Mouse (Mus musculus) cerebellum, adult 18-20 months (tissue): ENCODE results near the gene 1700028J19Rik.
"Not testable (repeated sequence)": the region's sequence is repeated elsewhere in the genome, so short reads cannot be mapped to it uniquely, and the experiment has no call there.

Source experiments
- DNase-seq, 2 experiments: peaks; one replicate each; pipeline ENCODE4 v3.0.0; 2021

The 1700028J19Rik gene

DNA sequence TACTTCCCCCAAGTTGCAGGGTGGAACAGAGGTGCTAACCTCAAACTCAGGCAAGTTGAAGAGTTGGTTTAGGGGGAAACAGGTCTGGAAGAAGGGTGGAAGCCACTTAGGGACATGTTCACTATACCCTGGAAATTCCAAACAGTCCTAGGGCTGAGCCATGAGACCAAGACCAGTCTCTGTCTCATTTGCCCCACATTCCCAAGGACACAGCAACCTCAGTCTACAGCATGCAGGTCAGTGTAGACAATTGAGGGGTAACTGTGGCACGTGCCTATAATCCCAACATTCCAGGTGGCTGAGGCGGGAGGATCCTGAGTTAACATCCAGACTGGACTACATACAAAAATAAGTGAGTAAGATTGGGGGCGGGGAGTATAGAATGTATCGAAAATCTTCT lies 2.8 kb upstream of the 1700028J19Rik start:
- DNase-seq = no peak

DNA sequence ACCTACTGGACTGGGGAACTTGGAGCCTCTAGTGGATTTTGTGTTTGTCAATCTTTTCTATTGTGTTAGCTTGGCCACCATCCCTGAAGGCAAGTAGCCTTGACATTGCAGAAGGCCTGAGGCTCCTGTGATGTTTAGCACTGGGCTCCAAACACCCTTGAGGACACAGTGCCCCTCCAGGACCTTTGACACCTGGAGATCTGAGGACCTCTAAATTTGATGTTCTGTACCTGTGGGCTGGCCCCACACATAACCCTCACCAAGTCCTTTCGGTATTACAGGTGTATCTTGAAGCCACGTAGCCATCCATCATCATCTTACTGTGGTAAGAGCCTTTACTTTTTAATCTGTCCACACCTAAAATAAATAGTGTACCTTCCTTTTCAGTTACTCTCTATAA lies 1.5 kb upstream of the 1700028J19Rik start:
- DNase-seq = no peak

DNA sequence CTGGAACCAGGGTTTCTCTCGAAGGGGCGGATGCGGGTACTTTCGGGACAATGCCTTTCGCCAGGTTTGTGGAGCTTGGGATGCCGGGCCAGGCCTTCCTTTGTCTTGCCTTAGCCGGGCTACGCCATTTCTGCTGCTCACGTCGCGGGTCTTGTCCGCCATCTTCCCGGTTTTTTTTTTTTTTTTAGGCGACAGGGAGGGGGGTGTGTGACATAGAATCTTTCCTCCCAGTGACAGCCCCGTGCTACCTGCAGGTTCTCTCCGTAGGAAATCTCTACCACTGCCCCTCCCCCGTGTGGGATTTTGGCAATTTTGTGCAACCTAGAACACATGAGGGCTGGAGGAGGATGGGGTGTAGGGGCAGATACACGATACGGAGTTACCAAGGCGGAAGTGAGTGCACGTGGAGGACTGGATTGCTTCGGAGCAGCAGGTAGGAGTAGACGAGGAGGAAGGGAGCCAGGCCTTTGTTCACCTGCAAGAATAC lies 532 bp upstream of the 1700028J19Rik start:
- DNase-seq = peak in 1 of 2 experiments; percentile 48

DNA sequence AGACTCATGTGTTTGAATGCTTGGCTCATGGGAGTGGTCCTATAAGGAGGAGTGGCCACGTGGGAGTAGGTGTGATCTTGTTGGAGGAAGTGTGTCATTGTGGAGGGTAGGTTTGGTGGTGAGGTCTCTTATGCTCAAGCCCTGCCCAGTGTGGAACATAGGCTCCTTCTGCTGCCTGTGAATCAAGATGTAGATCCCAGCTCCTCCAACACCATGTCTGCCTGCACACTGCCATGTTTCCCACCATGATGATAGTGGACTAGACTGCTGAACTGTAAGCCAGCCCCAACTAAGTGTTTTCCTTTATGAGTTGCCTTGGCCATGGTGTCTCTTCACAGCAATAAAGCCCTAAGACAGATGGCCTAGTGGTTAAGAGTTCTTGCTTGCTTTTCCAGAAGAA lies 2.4 kb downstream of the 1700028J19Rik start:
- no peak for DNase-seq

DNA sequence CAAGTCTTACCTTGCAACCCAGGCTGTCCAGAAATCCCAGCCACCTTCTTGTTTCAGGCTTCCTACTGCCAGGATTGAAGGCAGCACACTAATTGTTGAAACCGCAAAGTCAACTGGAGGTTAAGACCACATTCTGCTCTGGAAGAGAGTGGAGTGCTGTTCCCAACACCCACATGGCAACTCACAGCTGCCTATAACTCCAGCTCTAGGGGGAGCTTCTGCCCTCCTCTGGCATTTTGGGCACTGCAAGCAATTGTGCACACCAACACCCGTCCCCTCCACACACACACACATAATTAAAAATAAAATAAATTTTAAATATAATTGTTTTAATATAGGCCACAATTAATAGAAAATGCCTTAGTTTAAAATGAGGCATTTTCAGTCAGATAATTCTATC lies 5.3 kb downstream of the 1700028J19Rik start:
- DNase-seq = no peak

DNA sequence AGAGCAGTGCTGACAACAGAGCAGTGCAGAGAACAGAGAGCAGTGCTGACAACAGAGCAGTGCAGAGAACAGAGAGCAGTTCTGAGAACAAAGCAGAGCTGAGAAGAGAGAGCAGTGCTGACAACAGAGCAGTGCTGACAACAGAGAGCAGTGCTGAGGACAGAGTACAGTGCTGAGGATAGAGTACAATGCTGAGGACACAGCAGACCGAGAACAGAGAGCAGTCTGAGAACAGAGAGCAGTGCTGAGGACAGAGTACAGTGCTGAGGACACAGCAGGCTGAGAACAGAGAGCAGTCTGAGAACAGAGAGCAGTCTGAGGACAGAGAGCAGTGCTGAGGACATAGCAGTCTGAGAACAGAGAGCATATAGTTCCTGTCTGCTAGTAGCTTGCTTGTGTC lies 5.8 kb downstream of the 1700028J19Rik start:
- no peak for DNase-seq

DNA sequence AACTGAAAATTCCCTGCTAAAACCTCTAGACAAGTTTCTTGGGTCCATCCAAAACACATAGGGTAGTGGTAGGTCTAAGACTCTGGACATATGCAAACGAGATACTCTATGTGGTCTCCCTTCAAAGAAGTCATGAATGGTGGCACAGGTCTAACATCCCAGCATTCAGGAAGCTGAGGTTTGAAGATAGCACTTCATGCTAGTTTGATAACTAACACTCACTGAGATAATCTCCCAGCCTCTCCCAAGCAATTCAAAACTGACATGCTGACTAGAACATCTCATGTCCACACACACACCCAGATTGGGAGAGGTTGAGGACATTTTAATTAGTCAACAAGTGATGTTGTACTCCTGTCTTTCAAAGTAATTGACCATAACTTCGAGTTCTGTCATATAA lies 6.6 kb downstream of the 1700028J19Rik start:
- DNase-seq = no peak

DNA sequence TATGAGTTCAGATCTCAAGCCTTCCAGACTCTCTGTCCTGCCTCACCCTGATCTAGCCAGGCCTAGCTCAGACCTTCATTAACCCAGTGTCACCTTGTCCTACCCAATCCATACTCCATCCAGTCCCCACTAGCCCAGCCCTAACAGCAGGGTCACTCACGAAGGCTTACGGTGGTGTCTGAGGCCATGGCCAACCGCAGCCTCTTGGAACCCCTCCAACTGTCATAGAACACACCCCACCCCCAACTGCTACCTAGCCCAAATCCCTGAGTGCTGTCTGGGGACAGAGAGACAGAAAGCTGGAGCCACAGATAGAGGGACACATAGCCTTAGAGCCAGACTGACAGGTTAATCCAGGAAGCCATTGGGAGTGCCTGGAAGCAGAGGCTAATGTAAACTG lies 10.6 kb downstream of the 1700028J19Rik start, which contains the start of gene Gm36864:
TSS of gene Gm36864 (plus strand) at position 269 of the 400 bp plus-strand sequence.
- no peak for DNase-seq

DNA sequence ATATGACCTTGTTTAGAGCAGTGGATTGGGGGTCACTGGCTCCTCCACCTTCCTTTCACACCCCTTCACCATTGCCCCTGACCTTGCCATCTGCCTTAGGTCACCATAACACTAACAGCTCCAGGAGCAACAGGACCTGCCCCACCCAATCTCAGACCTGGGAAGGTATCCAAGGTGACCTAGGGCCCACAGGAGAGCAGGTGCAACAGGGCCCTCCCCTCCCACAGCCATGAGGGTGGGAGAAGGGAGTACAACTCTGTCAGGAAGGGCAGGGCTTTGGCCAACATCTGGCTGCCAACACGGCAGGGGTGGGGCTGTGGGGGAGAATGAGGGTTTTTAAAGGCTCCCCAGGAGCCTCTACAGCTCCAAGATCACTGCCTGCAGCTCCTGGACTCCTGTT lies 21.4 kb downstream of the 1700028J19Rik start, which contains the start of gene Klk1:
TSS of gene Klk1 (plus strand) at position 285 of the 400 bp plus-strand sequence.
- no peak for DNase-seq

DNA sequence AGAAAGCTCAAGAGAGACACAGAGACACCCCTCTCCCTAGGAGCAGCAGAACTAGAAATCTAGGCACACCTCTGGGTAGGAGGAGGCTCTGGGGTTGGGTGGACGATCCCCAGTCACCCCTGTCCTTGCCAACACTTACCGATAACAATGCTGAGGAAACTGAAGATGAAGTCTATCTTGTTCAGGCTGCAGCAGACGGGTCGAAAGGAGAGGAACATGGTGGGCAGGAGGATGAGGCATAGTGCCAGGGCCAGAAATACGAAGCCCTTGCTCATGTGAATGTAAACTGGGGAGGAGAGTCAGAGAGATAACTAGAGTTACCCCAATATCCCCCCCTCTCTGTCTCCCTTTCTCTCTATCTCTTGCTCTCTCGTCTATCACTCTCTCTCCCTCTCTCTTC lies 24.2 kb downstream of the 1700028J19Rik start:
- not testable (repeated sequence) for DNase-seq

DNA sequence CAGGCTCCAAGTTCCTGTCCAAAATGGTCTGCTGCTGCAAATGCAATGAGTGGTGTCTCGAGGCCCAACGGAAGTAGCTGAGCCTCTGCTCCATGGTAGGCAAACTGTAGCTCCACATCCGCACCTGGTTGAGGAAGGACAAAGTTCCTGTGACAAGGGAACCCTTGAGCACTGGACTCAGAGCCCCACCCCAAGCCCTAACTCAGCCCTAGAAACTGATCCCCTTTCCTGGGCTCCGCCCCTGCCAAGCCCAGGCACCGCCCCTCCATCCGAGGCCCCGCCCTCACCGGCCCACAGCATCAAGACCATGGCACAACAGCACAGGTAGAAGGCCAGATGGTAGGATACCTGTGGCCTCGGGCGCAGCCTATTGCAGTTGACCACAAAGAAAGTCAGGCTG lies 24.9 kb downstream of the 1700028J19Rik start:
- DNase-seq = not testable (repeated sequence)

DNA sequence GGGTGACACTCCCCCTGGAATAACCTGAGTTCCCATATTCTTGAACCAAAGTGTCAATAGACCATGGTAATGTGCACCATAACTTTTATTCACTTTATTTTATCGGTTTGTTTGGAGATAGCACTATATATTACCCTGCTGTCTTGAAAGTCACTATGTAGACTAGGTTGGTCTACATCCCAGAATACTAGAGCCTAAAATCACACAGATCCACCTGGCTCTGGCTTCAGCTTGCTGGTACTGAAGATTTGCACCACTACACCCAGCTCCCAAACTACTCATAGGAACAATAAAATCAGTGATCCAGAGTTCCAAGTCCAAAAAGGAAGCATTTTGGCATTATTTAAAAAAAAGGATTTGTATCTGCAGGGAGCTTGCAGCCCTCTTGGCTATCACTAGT lies 30.9 kb downstream of the 1700028J19Rik start, which contains the start of gene Klk1b5:
TSS of gene Klk1b5 (plus strand) at position 301 of the 400 bp plus-strand sequence.
- DNase-seq = no peak

DNA sequence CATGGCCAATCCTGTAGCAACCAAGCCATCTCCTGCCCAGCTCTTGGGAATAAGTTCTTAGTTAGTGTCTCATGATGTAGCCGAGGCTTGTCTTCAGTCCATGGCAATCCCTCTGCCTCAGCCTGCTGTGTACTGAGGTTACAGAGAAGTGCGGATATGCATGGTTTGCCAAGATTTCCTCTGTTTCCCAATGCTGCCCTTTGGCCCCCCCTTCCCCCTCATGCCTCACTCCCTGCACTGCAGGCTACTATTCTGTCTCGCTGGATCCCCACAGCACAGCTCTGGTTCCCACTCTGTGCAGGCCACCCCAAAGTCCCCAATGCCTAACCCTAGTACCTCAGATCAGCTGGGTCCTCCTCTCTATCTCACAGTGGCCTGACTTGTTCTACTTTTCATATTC lies 38.2 kb downstream of the 1700028J19Rik start:
- DNase-seq = no peak

DNA sequence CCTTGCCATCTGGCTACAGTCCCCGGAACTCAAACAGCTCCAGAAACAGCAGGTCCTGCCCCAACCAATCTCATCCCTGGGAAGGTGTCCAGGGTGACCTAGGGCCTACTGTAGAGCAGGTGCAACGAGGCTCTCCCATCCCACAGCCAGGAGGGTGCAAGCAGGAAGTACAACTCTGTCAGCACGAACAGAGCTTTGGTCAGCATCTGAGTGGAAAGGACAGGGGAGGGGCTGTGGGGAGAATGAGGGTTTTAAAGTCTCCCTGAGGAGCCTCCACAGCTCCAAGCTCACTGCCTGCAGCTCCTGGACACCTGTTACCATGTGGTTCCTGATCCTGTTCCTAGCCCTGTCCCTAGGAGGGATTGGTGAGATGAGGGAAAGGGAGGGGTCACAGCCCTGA lies 39.4 kb downstream of the 1700028J19Rik start, which contains the start of gene Klk1b4:
TSS of gene Klk1b4 (plus strand) at position 301 of the 400 bp plus-strand sequence.
- DNase-seq = not testable (repeated sequence)

DNA sequence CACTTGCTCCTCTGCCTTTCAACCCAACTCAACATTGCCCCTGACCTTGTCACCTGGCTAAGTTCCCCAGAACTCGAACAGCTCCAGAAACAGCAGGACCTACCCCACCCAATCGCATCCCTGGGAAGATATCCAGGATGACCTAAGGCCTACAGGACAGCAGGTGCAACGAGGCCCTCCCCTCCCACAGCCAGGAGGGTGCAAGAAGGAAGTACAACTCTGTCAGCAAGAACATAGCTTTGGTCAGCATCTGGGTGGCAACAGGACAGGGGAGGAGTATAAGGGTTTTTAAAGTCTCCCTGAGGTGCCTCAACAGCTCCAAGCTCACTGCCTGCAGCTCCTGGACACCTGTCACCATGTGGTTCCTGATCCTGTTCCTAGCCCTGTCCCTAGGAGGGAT lies 48.6 kb downstream of the 1700028J19Rik start, which contains the start of gene Klk1b3:
TSS of gene Klk1b3 (plus strand) at position 301 of the 400 bp plus-strand sequence.
- DNase-seq = no peak

DNA sequence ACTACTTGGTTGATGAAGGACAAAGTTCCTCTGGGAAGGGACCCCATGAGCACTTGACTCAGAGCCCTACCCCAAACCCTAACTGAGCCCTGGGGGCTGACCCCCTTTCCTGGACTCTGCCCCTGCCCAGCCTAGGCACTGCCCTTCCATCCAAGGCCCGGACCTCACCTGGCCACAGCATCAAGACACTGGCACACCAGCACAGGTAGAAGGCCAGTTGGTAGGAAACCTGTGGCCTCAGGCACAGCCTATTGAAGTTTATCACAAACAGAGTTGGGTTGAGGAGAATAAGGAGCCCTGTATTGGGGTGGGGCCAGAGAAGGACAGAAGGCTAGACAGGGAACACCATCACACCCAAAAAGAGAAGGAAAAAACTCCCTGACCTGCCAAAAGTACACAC lies 53.0 kb downstream of the 1700028J19Rik start:
- not testable (repeated sequence) for DNase-seq

DNA sequence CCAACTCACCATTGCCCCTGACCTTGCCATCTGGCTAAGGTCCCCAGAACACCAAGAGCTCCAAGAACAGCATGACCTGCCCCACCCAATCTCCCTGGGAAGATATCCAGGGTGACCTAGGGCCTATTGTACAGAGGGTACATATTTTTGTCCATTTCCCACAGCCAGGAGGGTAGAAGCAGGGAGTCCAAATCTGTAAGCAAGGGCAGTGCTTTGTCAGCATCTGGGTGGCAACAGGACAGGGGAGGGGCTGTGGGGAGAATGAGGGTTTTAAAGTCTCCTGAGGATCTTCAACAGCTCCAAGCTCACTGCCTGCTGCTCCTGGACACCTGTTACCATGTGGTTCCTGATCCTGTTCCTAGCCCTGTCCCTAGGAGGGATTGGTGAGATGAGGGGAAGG lies 58.6 kb downstream of the 1700028J19Rik start, which contains the start of gene Klk1b24:
TSS of gene Klk1b24 (plus strand) at position 301 of the 400 bp plus-strand sequence.
- not testable (repeated sequence) for DNase-seq

DNA sequence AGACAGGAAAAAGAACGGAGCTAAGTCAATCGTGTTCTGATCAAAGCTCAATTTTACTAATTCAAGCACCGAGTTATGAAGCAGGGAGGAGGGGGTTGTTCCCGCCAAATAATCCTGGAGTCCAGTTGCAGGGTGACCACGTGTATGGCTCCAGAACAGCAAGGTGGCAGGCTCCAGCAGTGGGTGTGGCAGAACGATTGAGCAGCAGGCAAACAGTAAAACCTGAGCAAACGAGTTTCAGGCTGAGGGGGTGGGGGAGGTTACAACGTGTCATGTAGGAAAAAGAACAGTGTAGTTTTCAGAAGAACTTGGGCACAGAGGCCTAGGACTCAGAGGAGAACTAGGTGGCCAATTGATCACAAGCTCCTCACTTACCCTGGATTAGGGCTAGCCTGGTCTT lies 60.0 kb downstream of the 1700028J19Rik start:
- DNase-seq = not testable (repeated sequence)
